Mouse (Mus musculus): Measurements from ENCODE around the gene Psme1. TPM values are rescaled to one million over a fixed set of nuclear protein-coding genes. Genes with fewer than 3 reads are reported as not detected.

Gene Psme1
- polyA plus RNA-seq, 2 experiments, result 51.1 to 99.9 TPM

DNA sequence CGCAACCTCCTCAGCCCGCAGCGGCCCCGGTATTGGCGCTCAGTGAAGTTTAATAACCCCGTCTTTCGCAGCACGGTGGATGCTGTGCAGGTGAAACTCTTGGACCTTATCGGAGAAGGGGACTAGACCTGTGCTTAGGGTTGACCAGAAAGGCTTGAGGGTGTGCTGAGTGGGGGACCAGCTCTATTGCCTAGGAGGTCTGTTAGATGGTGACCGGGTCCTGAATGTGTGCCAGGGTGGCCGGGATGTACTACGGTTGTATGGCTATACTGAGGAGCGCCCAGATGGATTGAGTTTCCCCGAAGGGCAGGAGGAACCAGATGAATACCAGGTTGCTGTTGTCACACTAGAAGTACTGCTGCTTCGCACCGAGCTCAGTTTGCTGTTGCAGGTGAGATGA, 14.3 kb downstream of the Psme1 start:
- Histone ChIP-seq H3K4me3 (ENCODE audit: insufficient read depth in 1 of 2, low read depth in 2 of 2, low read length in 2 of 2) (peak overlapping the region; percentile 79 to 96), H3K36me3 (replicated peaks; ENCODE audit: control insufficient read depth, insufficient read depth, low read depth) (peaks cover 21% of the 10 kb centered on the region), H3K9ac (replicated peaks) (peak overlapping the region; percentile 77), H3K4me1 (replicated peaks; ENCODE audit: control insufficient read depth in 2 of 2, insufficient read depth in 2 of 2, low read length in 1 of 2) (peaks cover 11% of the 10 kb centered on the region in 2 experiments), H3K4me2 (ENCODE audit: low read depth) (peak overlapping the region; percentile 75), H3K27ac (peak overlapping the region; percentile 97), H3K9me3 (ENCODE audit: control insufficient read depth, low read length) (no peaks in the 10 kb centered on the region), H3K27me3 (ENCODE audit: control insufficient read depth, insufficient read depth, low read length) (no peaks in the 10 kb centered on the region)
- no peak for TF ChIP-seq EP300 (IDR thresholded peaks at IDR 0.05; ENCODE audit: low read depth)
- ATAC-seq (ENCODE audit: insufficient read depth) (no peak), DNase-seq (ENCODE audit: low read depth in 3 of 3, low spot score in 3 of 3) (no peak)
- WGBS (ENCODE audit: insufficient replicate concordance), result 4% methylated on average over 16 of the region's 16 CpGs

DNA sequence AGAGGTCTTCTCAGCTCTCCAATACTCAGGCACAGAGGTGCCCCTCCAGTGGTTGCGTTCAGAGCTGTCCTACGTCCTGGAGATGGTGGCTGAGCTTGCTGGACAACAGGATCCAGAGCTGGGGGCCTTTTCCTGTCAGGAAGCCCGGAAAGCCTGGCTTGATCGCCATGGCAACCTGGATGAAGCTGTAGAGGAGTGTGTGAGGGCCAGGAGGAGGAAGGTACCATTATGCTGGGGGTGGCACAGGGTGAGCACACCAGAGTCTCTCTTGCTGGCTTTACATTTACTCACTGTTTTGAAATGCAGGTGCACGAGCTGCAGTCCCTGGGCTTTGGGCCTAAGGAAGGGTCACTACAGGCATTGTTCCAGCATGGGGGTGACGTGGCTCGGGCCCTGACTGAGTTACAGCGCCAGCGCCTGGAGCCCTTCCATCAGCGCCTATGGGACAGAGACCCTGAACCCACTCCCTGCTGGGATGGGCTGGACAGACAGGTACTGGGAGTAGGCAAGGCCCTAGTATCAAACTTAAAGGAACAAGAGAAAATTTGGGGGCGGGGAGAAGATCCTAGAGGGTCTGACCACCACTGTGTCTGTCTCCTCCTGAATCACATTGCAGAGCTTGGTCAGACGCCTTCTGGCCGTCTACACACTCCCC, 18.2 kb downstream of the Psme1 start:
- Histone ChIP-seq H3K36me3 (replicated peaks; ENCODE audit: control insufficient read depth, insufficient read depth, low read depth) (peaks cover 48% of the 10 kb centered on the region), H3K9me3 (ENCODE audit: control insufficient read depth, low read length) (no peaks in the 10 kb centered on the region), H3K4me3 (ENCODE audit: insufficient read depth in 1 of 2, low read depth in 2 of 2, low read length in 2 of 2) (no peak overlapping the region), H3K4me1 (replicated peaks; ENCODE audit: control insufficient read depth in 2 of 2, insufficient read depth in 2 of 2, low read length in 1 of 2) (peaks cover 4 to 6% of the 10 kb centered on the region in 2 experiments), H3K4me2 (ENCODE audit: low read depth) (no peak overlapping the region), H3K27ac (no peak overlapping the region), H3K9ac (replicated peaks) (no peak overlapping the region), H3K27me3 (ENCODE audit: control insufficient read depth, insufficient read depth, low read length) (no peaks in the 10 kb centered on the region)
- 84% methylated on average over 13 of the region's 13 CpGs for WGBS (ENCODE audit: insufficient replicate concordance)
- DNase-seq (ENCODE audit: low read depth in 3 of 3, low spot score in 3 of 3), result no peak
- ATAC-seq (ENCODE audit: insufficient read depth), result no peak
- TF ChIP-seq CTCF (IDR thresholded peaks at IDR 0.05; ENCODE audit: low read depth), result no peak
- TF ChIP-seq EP300 (IDR thresholded peaks at IDR 0.05; ENCODE audit: low read depth), result no peak

DNA sequence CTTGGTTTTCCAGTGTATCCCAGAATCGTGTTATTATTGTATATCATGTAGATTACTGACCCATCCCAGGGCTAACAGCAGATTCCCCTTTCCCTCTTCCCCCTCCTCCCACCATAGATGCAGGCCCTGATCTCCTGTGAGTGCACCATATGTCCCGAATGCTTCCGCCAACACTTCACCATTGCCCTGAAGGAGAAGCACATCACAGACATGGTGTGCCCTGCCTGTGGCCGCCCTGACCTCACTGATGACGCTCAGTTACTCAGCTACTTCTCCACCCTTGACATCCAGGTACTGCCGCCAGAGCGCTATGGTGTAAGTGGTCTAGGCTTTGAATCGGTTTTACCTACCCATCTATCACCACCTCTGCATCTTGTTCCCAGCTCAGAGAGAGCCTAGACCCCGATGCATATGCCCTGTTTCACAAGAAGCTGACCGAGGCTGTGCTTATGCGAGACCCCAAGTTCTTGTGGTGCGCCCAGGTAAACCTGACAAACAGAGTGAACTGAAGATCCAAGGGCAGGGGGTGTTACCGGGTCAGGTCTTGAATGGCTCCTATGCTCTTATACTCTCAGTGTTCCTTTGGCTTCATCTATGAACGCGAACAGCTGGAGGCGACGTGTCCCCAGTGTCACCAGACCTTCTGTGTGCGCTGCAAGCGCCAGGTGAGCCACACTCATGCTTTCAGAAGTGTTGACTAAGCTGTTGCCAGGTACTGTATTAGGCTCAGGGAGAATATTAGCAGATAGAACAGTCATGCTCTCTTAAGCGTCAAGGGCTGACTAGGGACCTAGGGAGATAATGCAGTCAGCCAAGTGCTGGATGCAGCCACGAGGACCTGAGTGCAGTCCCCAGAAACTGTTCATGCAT, 20.8 kb downstream of the Psme1 start:
- H3K27ac ChIP-seq, result no peak overlapping the region
- peaks cover 0 to 11% of the 10 kb centered on the region in 2 experiments; a peak in 3 of 4 replicates for H3K4me1 ChIP-seq (replicated peaks; ENCODE audit: control insufficient read depth in 2 of 2, insufficient read depth in 2 of 2, low read length in 1 of 2)
- no peak overlapping the region for H3K9ac ChIP-seq (replicated peaks)
- peaks cover 65% of the 10 kb centered on the region for H3K36me3 ChIP-seq (replicated peaks; ENCODE audit: control insufficient read depth, insufficient read depth, low read depth)
- no peaks in the 10 kb centered on the region for H3K9me3 ChIP-seq (ENCODE audit: control insufficient read depth, low read length)
- H3K27me3 ChIP-seq (ENCODE audit: control insufficient read depth, insufficient read depth, low read length), result no peaks in the 10 kb centered on the region
- ATAC-seq (ENCODE audit: insufficient read depth), result no peak
- 91% methylated on average over 21 of the region's 21 CpGs for WGBS (ENCODE audit: insufficient replicate concordance)
- no peak overlapping the region for H3K4me2 ChIP-seq (ENCODE audit: low read depth)
- TF ChIP-seq EP300 (IDR thresholded peaks at IDR 0.05; ENCODE audit: low read depth), result no peak
- TF ChIP-seq CTCF (IDR thresholded peaks at IDR 0.05; ENCODE audit: low read depth), result no peak
- DNase-seq (ENCODE audit: low read depth in 3 of 3, low spot score in 3 of 3), result no peak
- no peak overlapping the region for H3K4me3 ChIP-seq (ENCODE audit: insufficient read depth in 1 of 2, low read depth in 2 of 2, low read length in 2 of 2)

DNA sequence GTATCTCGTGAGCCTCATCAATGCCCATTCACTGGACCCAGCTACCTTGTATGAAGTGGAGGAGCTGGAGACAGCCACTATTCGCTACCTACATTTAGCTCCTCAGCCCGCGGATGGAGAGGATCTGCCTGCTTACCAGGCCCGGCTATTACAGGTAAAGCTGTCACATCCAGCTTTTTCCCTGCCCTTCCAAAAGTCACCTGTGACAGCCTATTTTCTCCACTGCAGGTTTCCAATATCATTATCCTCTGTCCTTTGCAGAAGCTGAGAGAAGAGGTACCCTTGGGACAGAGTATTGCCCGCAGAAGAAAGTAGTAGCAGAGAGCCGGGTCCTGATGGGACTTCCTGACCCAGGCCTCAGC, 25.3 kb downstream of the Psme1 start, which contains the start of gene Irf9:
TSS of gene Irf9 (plus strand) at position 301 of the 362 bp plus-strand sequence.
- Histone ChIP-seq H3K27ac (peak within 1 kb of the TSS; percentile 96), H3K36me3 (replicated peaks; ENCODE audit: control insufficient read depth, insufficient read depth, low read depth) (peaks cover 73% of the 10 kb centered on the region), H3K4me2 (ENCODE audit: low read depth) (peak within 1 kb of the TSS; percentile 95), H3K27me3 (ENCODE audit: control insufficient read depth, insufficient read depth, low read length) (no peaks in the 10 kb centered on the region), H3K9ac (replicated peaks) (peak within 1 kb of the TSS; percentile 91), H3K4me3 (ENCODE audit: insufficient read depth in 1 of 2, low read depth in 2 of 2, low read length in 2 of 2) (peak within 1 kb of the TSS; percentile 64 to 76), H3K9me3 (ENCODE audit: control insufficient read depth, low read length) (no peaks in the 10 kb centered on the region), H3K4me1 (replicated peaks; ENCODE audit: control insufficient read depth in 2 of 2, insufficient read depth in 2 of 2, low read length in 1 of 2) (peaks cover 12 to 28% of the 10 kb centered on the region in 2 experiments)
- TF ChIP-seq EP300 (IDR thresholded peaks at IDR 0.05; ENCODE audit: low read depth) (no peak), CTCF (IDR thresholded peaks at IDR 0.05; ENCODE audit: low read depth) (no peak)
- WGBS (ENCODE audit: insufficient replicate concordance), result 79% methylated on average over 7 of the region's 7 CpGs
- DNase-seq (ENCODE audit: low read depth in 3 of 3, low spot score in 3 of 3) (no peak), ATAC-seq (ENCODE audit: insufficient read depth) (no peak)

Measured in liver, embryonic 14.5 days (tissue).